Mouse (Mus musculus) cerebellum, adult 9-11 months (tissue): ENCODE measurements around the gene Cfap73.

Source experiments
- DNase-seq: peaks from one replicate; pipeline ENCODE4 v3.0.0; 2022

Cfap73 gene

DNA sequence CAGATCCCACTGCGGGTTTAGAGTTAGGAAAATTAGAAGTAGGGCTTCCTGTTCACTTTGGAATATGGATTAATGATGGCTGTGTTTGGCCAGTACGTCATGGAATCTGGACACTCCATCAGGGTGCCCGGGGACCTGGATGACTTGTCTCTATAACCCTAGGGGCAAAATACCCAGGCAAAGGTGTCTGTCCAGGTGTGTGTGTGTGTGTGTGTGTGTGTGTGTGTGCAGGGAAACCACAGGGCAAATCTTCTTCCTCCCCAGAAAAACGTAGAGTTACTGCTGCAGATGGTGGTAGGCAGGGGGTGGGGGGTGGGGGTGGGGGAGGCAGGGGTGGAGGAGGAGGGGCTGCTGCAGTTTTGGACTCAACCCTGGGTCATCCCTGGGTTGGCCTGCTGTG, 13.3 kb upstream of the Cfap73 start:
- no peak for DNase-seq

GRCm38 (mm10) chr5:120645851-120646250, 11.8 kb upstream of the Cfap73 start:
- no peak for DNase-seq

GRCm38 (mm10) chr5:120644227-120644626, 10.2 kb upstream of the Cfap73 start:
- DNase-seq = no peak

DNA sequence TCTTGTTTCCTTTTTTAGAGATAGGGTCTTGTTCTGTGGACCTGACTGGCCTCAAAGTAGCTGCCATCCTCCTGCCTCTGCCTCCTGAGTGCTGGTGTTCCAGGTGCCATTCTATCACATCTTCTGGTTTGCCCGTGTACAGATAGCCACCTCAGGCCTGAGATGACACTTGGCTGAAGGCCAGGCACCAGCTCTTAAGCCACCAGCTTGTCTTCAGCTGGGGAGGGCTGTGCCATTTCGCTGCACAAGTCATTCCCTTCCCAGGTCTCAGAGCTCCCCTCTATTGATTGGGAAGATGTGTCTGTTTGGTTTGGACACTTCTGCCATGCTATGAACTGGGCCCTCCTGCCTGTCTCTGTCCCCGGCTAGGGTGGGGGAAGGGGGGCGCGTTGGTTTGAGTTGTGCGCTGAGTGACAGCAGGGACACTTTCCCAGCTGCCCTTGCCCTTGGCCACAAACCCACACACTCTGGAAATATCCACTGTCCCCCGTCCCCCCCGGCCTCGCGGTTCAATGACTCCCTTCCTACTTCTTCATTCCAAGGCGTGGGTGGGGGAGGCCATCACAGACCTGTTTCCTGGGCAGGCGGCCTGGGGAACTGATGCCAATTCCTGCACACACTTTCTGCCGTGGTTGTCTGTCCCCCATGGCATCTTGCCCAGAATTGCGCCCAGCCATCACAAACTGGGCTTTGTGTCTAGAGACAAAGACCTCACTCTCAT, 9.5 kb upstream of the Cfap73 start:
- DNase-seq = peak; percentile 76

- no peak for DNase-seq
Observed at GRCm38 (mm10) chr5:120640094-120640493, 6.1 kb upstream of the Cfap73 start.

GRCm38 (mm10) chr5:120635633-120636032, 1.6 kb upstream of the Cfap73 start:
- no peak for DNase-seq

DNA sequence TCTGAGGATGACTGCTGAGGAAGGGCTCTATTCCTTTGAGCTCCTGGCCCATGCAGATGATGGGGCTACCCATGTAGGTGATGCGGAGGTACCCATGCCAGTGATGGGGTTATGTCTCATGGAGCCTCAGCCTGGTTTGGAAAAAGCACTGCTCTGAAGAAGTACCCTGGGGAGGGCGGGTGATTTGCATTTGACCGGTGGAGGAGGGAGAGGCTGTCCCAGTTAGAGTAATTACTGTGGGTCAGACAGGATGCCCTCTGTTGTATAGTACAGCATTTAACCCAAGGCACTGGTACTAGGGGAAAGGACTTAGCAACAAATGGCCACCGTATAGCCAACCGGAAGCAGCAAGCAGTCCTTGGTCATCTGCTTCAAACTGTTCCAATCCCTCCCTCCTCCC, 825 bp upstream of the Cfap73 start:
- no peak for DNase-seq

- DNase-seq = no peak
Observed at GRCm38 (mm10) chr5:120631892-120632291, 2.1 kb downstream of the Cfap73 start.

DNA sequence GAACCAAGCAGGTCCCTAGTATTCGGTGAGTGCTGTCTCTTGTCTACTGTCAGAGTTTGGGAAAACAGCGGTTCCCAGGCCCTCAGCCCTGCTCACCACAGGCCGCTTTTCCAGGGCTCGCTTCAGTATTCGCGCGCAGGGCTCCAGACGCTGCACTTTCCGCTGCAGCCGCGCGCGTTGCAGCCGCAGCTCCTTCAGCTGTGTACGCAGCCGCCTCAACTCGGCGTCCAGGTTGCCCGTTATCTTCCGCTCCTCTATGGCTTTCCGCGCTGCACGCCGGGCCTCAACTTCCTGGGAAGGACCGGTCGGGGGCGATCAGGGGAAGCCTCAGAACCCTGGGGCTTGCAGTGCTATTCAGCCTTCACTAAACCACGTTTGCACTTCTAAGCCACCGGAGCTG, 2.9 kb downstream of the Cfap73 start:
- no peak for DNase-seq

- no peak for DNase-seq
Observed at GRCm38 (mm10) chr5:120628624-120629023, 5.4 kb downstream of the Cfap73 start.

- no peak for DNase-seq
Observed at GRCm38 (mm10) chr5:120627515-120628300, 6.3 kb downstream of the Cfap73 start.

DNA sequence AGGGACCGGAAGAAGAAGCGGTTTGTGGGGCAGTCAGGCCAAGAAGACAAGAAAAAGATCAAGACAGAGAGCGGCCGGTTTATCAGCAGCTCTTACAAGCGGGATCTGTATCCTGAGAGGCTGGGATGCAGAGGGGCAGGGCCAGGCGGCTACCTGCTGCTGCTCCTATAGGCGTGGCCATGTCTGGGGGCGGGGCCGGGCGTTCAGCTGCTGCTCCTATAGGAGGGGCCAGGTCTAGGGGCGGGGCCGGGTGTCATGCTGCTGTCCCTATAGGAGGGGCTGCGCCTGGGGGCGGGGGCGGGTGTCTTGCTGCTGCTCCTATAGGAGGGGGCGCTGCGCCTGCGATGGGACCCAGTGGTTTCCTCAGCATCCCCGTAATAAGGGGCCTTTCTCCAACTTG, 7.6 kb downstream of the Cfap73 start:
- DNase-seq = no peak

DNA sequence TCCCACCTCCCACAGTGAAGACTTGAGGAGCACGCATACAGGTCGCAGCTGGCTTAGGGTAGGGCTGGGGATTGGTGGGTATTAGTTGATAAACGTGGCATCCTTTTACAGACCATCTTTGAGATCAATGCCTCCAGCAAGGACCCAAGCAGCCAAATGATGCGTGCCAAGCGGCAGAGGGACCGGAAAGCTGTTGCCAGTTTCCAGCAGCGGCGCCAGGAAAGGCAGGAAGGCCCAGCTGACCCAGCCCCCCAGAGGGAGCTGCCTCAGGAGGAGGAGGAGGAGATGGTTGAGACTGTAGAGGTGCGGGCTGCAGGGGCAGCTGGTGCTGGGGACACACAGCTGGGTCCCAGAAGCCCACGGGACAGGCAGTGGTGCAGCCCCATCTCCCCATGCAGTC, 9.6 kb downstream of the Cfap73 start:
- peak; percentile 30 for DNase-seq

- DNase-seq = no peak
Observed at GRCm38 (mm10) chr5:120622198-120622851, 11.7 kb downstream of the Cfap73 start.

- peak; percentile 17 for DNase-seq
Observed at GRCm38 (mm10) chr5:120621846-120622197, 12.2 kb downstream of the Cfap73 start.

GRCm38 (mm10) chr5:120621078-120621765, 12.8 kb downstream of the Cfap73 start:
- peak; percentile 37 for DNase-seq

GRCm38 (mm10) chr5:120620375-120621077, 13.5 kb downstream of the Cfap73 start:
- peak; percentile 72 for DNase-seq

DNA sequence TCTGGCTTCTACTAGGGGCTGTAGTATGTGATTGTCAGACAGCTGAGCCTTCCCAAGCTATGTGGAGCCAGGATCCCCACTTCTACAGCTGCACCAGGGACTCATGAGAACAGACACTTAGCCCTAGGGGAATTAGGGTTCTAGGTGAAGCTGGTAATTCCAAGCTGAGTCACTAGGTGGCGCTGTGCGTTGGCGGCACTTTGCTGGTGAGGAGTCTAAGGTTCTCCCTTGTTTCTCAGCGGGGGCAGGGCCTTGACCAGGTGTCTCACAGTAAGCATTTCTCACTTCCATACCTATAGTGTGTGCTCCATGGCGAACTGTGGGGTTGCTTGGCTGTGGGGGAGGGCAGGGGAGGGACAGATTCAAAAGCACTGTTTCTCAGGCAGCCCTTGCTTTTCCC, 14.8 kb downstream of the Cfap73 start:
- peak; percentile 72 for DNase-seq

GRCm38 (mm10) chr5:120618778-120619177, 15.3 kb downstream of the Cfap73 start:
- DNase-seq = no peak

DNA sequence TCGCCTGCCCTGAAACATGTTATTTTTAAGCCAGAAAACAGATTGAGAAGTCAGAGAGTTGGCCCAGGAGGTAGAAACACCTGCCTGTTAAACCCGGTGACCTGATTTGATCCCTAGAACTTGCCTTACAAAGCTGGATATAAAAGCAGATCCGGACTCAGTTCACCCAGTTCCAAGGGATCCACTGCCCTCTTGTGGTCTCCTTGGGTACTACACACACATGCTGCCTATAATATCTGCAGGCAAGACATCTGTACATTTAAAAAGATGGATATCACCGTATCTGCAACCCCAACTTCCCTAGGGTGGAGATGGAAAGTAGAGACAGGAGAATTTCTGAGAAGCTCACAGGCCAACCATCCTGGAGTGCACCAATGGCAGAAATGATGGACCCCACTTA, 18.1 kb downstream of the Cfap73 start:
- DNase-seq = peak; percentile 52

GRCm38 (mm10) chr5:120612822-120613604, 21.0 kb downstream of the Cfap73 start:
- peak; percentile 100 for DNase-seq

- DNase-seq = peak; percentile 99
Observed at GRCm38 (mm10) chr5:120612442-120612821, 21.6 kb downstream of the Cfap73 start, which contains the start of the genes Rita1 and Ddx54. Gene Rita1, minus strand, starts transcription at chr5:120612589. Gene Ddx54, plus strand, starts transcription at chr5:120612739.
